Mouse (Mus musculus) MEL (cell line): ENCODE data around the gene Slc11a2. TPM values are rescaled to one million over a fixed set of nuclear protein-coding genes. Genes with fewer than 3 reads are reported as not detected.

Experiments used
- DNase-seq: peaks from one replicate; pipeline ENCODE4 v3.0.0; 2011; ENCODE audit warnings: low read depth, low spot score
- H3K27ac ChIP-seq: 2 replicates; pipeline ENCODE4 v1.5.1; 2012; ENCODE audit warnings: low read depth, mild to moderate bottlenecking, control low read depth, low read length, moderate library complexity; ENCODE audit not compliant: control insufficient read depth
- H3K27me3 ChIP-seq, 2 experiments: fragments of 150-350 bp in 1 of 2; sonication (generic) in 1 of 2; 2 replicates each; pipeline ENCODE4 v1.6.1; 2012; ENCODE audit warnings: low read length in 2 of 2, mild to moderate bottlenecking in 2 of 2, improper control_type of control experiment in 1 of 2, moderate library complexity in 1 of 2; ENCODE audit not compliant: insufficient read depth in 2 of 2, control insufficient read depth in 1 of 2
- H3K36me3 ChIP-seq, 2 experiments: 2 replicates each; pipeline ENCODE4 v1.6.1; 2012 to 2014; ENCODE audit warnings: low read length in 2 of 2, improper control_type of control experiment in 1 of 2, inconsistent platforms in 1 of 2, mild to moderate bottlenecking in 1 of 2; ENCODE audit not compliant: insufficient read depth in 2 of 2, control insufficient read depth in 1 of 2
- H3K4me1 ChIP-seq, 2 experiments: fragments of 150-350 bp in 1 of 2; sonication (generic) in 1 of 2; 2 replicates each; pipeline ENCODE4 v1.6.1; 2012; ENCODE audit warnings: low read length in 2 of 2, improper control_type of control experiment in 1 of 2, mild to moderate bottlenecking in 1 of 2; ENCODE audit not compliant: insufficient read depth in 2 of 2, control insufficient read depth in 1 of 2
- H3K4me3 ChIP-seq, 2 experiments: fragments of 150-350 bp in 1 of 2; sonication (generic) in 1 of 2; 2 replicates each; pipeline ENCODE4 v1.5.1; 2012; ENCODE audit warnings: low read depth in 2 of 2, low read length in 2 of 2, mild to moderate bottlenecking in 2 of 2, moderate library complexity in 2 of 2, control low read depth in 1 of 2, improper control_type of control experiment in 1 of 2; ENCODE audit not compliant: control insufficient read depth in 1 of 2, insufficient read depth in 1 of 2
- H3K79me2 ChIP-seq: 2 replicates; pipeline ENCODE4 v1.6.1; 2012; ENCODE audit warnings: mild to moderate bottlenecking, low read length, moderate library complexity; ENCODE audit not compliant: control insufficient read depth, poor library complexity, insufficient read depth
- H3K9ac ChIP-seq: 2 replicates; pipeline ENCODE4 v1.6.1; 2012; ENCODE audit warnings: low read depth, mild to moderate bottlenecking, control low read depth, low read length, moderate library complexity; ENCODE audit not compliant: control insufficient read depth, poor library complexity, severe bottlenecking
- H3K9me3 ChIP-seq: fragments of 150-350 bp; sonication (generic); replicated peaks from 2 replicates; pipeline ENCODE4 v1.6.1; 2012; ENCODE audit warnings: mild to moderate bottlenecking, low read length, improper control_type of control experiment, moderate library complexity; ENCODE audit not compliant: insufficient read depth
- BHLHE40 ChIP-seq: IDR thresholded peaks from 2 replicates; pipeline ENCODE4 v1.6.1; 2012; ENCODE audit warnings: low read depth, mild to moderate bottlenecking, inconsistent platforms, low read length, improper control_type of control experiment, borderline replicate concordance
- CHD1 ChIP-seq: IDR thresholded peaks from 2 replicates; pipeline ENCODE4 v1.6.1; 2012; ENCODE audit warnings: low read depth, mild to moderate bottlenecking, inconsistent platforms, low read length, improper control_type of control experiment
- CHD2 ChIP-seq: IDR thresholded peaks from 2 replicates; pipeline ENCODE4 v1.6.1; 2011; ENCODE audit warnings: low read length, improper control_type of control experiment
- EP300 ChIP-seq, 2 experiments: IDR thresholded peaks; 2 replicates each; pipeline ENCODE4 v1.6.1; 2011; ENCODE audit warnings: improper control_type of control experiment in 2 of 2, low read length in 2 of 2, low read depth in 1 of 2, mild to moderate bottlenecking in 1 of 2
- GABPA ChIP-seq: IDR thresholded peaks from 2 replicates; pipeline ENCODE4 v1.6.1; 2012; ENCODE audit warnings: low read depth, mild to moderate bottlenecking, inconsistent platforms, low read length, improper control_type of control experiment, moderate library complexity
- GATA1 ChIP-seq: IDR thresholded peaks from 2 replicates; pipeline ENCODE4 v1.6.1; 2011; ENCODE audit warnings: low read depth, low read length, improper control_type of control experiment
- HCFC1 ChIP-seq: IDR thresholded peaks from 2 replicates; pipeline ENCODE4 v1.6.1; 2012; ENCODE audit warnings: low read depth, mild to moderate bottlenecking, inconsistent platforms, low read length, improper control_type of control experiment, moderate library complexity
- JUND ChIP-seq: IDR thresholded peaks from 2 replicates; pipeline ENCODE4 v1.6.1; 2011; ENCODE audit warnings: low read depth, mild to moderate bottlenecking, improper control_type of control experiment, low read length
- MAX ChIP-seq: IDR thresholded peaks from 2 replicates; pipeline ENCODE4 v1.6.1; 2011; ENCODE audit warnings: low read length, improper control_type of control experiment
- MYB ChIP-seq: IDR thresholded peaks from 2 replicates; pipeline ENCODE4 v1.6.1; 2011; ENCODE audit warnings: mild to moderate bottlenecking, low read depth, low read length, improper control_type of control experiment
- NELFE ChIP-seq: IDR thresholded peaks from 2 replicates; pipeline ENCODE4 v1.6.1; 2011; ENCODE audit warnings: low read depth, low read length, improper control_type of control experiment
- NRF1 ChIP-seq: IDR thresholded peaks from 2 replicates; pipeline ENCODE4 v1.6.1; 2014; ENCODE audit warnings: low read depth, mild to moderate bottlenecking, inconsistent platforms, low read length, improper control_type of control experiment, moderate library complexity; ENCODE audit not compliant: poor library complexity, insufficient read depth, severe bottlenecking
- RCOR1 ChIP-seq: IDR thresholded peaks from 2 replicates; pipeline ENCODE4 v1.6.1; 2012; ENCODE audit warnings: low read depth, mild to moderate bottlenecking, inconsistent platforms, low read length, improper control_type of control experiment
- SIN3A ChIP-seq: IDR thresholded peaks from 2 replicates; pipeline ENCODE4 v1.6.1; 2012; ENCODE audit warnings: low read length, improper control_type of control experiment, inconsistent platforms
- SMC3 ChIP-seq: IDR thresholded peaks from 2 replicates; pipeline ENCODE4 v1.6.1; 2011; ENCODE audit warnings: low read depth, low read length, improper control_type of control experiment
- TBP ChIP-seq: IDR thresholded peaks from 2 replicates; pipeline ENCODE4 v1.8.0; 2011; ENCODE audit warnings: low read depth, low read length, improper control_type of control experiment
- TCF12 ChIP-seq: IDR thresholded peaks from 2 replicates; pipeline ENCODE4 v1.6.1; 2014; ENCODE audit warnings: low read depth, mild to moderate bottlenecking, inconsistent platforms, low read length, improper control_type of control experiment, moderate library complexity
- USF2 ChIP-seq, 2 experiments: IDR thresholded peaks; 2 replicates each; pipeline ENCODE4 v1.6.1; 2011 to 2012; ENCODE audit warnings: improper control_type of control experiment in 2 of 2, low read length in 2 of 2, borderline replicate concordance in 1 of 2, inconsistent platforms in 1 of 2, low read depth in 1 of 2, mild to moderate bottlenecking in 1 of 2; ENCODE audit not compliant: insufficient read depth in 1 of 2
- polyA plus RNA-seq, 2 experiments: library from polyadenylated mRNA; stranded (reverse) in 1 of 2; unstranded in 1 of 2; fragments of >175 nt in 1 of 2; fragments of >200 nt in 1 of 2; gene quantifications; 2 replicates each; pipeline versions ENCODE4 v1.2.1 to v1.2.4; 2012; ENCODE audit warnings: low replicate concordance in 2 of 2, low read depth in 1 of 2; ENCODE audit not compliant: insufficient read length in 2 of 2, insufficient read depth in 1 of 2, missing spikeins in 1 of 2
- total RNA-seq: library from RNA; depleted of rRNA; stranded (reverse); fragments of 300-350 nt; gene quantifications from 2 replicates; pipeline ENCODE4 v1.2.3, GENCODE M21; 2012

The Slc11a2 gene
- total and polyA plus RNA-seq, 3 experiments = 69.0 to 112 TPM; not detected in 1

GRCm38 (mm10) chr15:100468295-100469188 lies 43.7 kb upstream of the Slc11a2 start, which contains the start of gene Letmd1 (continued):
- TF ChIP-seq RCOR1 (peak; percentile 53; the same call in 1 of the 2 replicates), CHD1 (no peak), NRF1 (peak; percentile 82), NELFE (peak; percentile 95), SIN3A (peak; percentile 91), MAX (peak; percentile 64), SMC3 (peak; percentile 64), GABPA (no peak), MYB (peak; percentile 28; the same call in 1 of the 2 replicates), USF2 (IDR thresholded peaks at IDR 0.05; ENCODE audit: borderline replicate concordance in 1 of 2, insufficient read depth in 1 of 2, low read depth in 1 of 2, low read length in 2 of 2) (no peak), JUND (no peak), TBP (0 out of 2 replicates have a peak, but pooled peaks have one; percentile 49), EP300 (IDR thresholded peaks at IDR 0.05; ENCODE audit: low read depth in 1 of 2, low read length in 2 of 2) (peak in 1 of 2 experiments; percentile 19; a peak in 1 of 4 replicates), GATA1 (no peak)

DNA sequence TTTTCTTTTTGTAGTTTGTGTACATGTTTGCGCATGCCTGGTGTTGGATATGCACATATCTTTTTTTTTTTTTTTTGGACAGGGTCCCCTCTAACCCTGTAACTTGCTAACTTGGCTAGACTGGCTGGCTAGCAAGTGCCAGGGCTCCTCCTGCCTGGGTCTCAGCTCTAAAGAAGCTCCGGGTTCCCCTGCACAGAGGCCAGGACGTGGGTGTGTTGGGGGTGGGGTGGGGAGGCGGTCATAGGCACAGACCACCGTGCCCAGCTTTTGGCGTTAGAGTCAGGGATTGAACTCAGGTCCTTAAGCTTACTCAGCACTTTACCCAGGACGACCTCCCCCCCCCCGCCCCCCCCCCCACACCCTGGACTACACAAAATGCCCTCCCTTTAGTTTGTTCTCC lies 42.9 kb upstream of the Slc11a2 start:
- H3K9ac ChIP-seq = peak overlapping the region; percentile 97
- H3K27me3 ChIP-seq = no peaks in the 10 kb centered on the region
- H3K36me3 ChIP-seq = peaks cover 0 to 10% of the 10 kb centered on the region in 2 experiments; a peak in 2 of 4 replicates
- DNase-seq = no peak
- H3K4me1 ChIP-seq = peaks cover 0 to 10% of the 10 kb centered on the region in 2 experiments; a peak in 2 of 4 replicates
- H3K79me2 ChIP-seq = peaks cover 19% of the 10 kb centered on the region
- no peak overlapping the region for H3K27ac ChIP-seq
- TF ChIP-seq CHD2 (no peak), EP300 (IDR thresholded peaks at IDR 0.05; ENCODE audit: low read depth in 1 of 2, low read length in 2 of 2) (no peak), TBP (no peak), HCFC1 (no peak), BHLHE40 (no peak), TCF12 (no peak)
- H3K9me3 ChIP-seq = no peaks in the 10 kb centered on the region
- H3K4me3 ChIP-seq = peak overlapping the region; percentile 89; a peak in 3 of 4 replicates
